Comparison of ENCODE assay signal across 8 mouse cellular contexts in genomic region chr10:128411211-128412054, GRCm38 (mm10). TPM values are rescaled to one million over a fixed set of nuclear protein-coding genes. Genes with fewer than 3 reads are reported as not detected.
DNase-seq lines count a peak whose midpoint lies in the region; ATAC-seq and TF ChIP-seq lines count a peak whose summit lies in the region.

Gene Nabp2 (minus strand): TSS chr10:128411492.
Gene Rnf41 (plus strand): TSS chr10:128411657.

- DNase-seq in G1E (ENCODE audit: low spot score) = peak; percentile 82
- DNase-seq in cerebellum, adult 18-20 months = peak; percentile 95
- peak; percentile 96 to 98 for DNase-seq in heart, postnatal 36 days
- DNase-seq in layer of hippocampus, adult 2 months (ENCODE audit: low spot score in 2 of 2) = peak; percentile 95 to 96
- peak; percentile 100 for DNase-seq in lung, embryonic 14.5 days
- peak; percentile 98 for DNase-seq in thymus, adult 2 months

- peak; percentile 85 for ATAC-seq in G1E (ENCODE audit: extremely low read depth, insufficient number of reproducible peaks, low FRiP score, poor library complexity, severe bottlenecking)
- peak; percentile 86 for ATAC-seq in forebrain, embryonic 16.5 days
- ATAC-seq in lung, embryonic 14.5 days (ENCODE audit: insufficient read depth) = peak; percentile 92

- peak within 1 kb of the TSS; percentile 79 for H3K9ac ChIP-seq in forebrain, embryonic 16.5 days (replicated peaks; ENCODE audit: low read depth, low read length)
- peak within 1 kb of the TSS; percentile 76 for H3K9ac ChIP-seq in lung, embryonic 14.5 days

- peak within 1 kb of the TSS; percentile 88 for H3K4me3 ChIP-seq in G1E (ENCODE audit: low read depth, low read length)
- H3K4me3 ChIP-seq in forebrain, embryonic 16.5 days (replicated peaks; ENCODE audit: low read length) = peak within 1 kb of the TSS; percentile 77
- H3K4me3 ChIP-seq in layer of hippocampus, adult 2 months = peak within 1 kb of the TSS; percentile 93
- peak within 1 kb of the TSS; percentile 85 for H3K4me3 ChIP-seq in lung, embryonic 14.5 days (ENCODE audit: low read depth, low read length)
- peak within 1 kb of the TSS; percentile 92 for H3K4me3 ChIP-seq in olfactory bulb, adult 2 months (ENCODE audit: insufficient read depth, low read depth, low read length)
- H3K4me3 ChIP-seq in thymus, adult 2 months (ENCODE audit: control insufficient read depth, insufficient read depth, low read length) = peak within 1 kb of the TSS; percentile 87

- H3K4me1 ChIP-seq in G1E (ENCODE audit: insufficient read depth, low read depth, low read length) = peaks cover 55% of the 10 kb centered on the region
- peaks cover 40% of the 10 kb centered on the region for H3K4me1 ChIP-seq in forebrain, embryonic 16.5 days (replicated peaks; ENCODE audit: control insufficient read depth, insufficient read depth, low read length)
- 0 out of 2 replicates have a peak, but pooled peaks cover 8% of the 10 kb centered on the region for H3K4me1 ChIP-seq in lung, embryonic 14.5 days (ENCODE audit: insufficient read depth)
- peaks cover 20% of the 10 kb centered on the region for H3K4me1 ChIP-seq in olfactory bulb, adult 2 months (ENCODE audit: control insufficient read depth, insufficient read depth, low read length)
- H3K4me1 ChIP-seq in thymus, adult 2 months (replicated peaks; ENCODE audit: control insufficient read depth, insufficient read depth, low read length) = peaks cover 25% of the 10 kb centered on the region

- under 1% methylated on average over 48 of the region's 50 CpGs for WGBS in forebrain, embryonic 16.5 days
- WGBS in lung, embryonic 14.5 days = under 1% methylated on average over 50 of the region's 50 CpGs
- under 1% methylated on average over 49 of the region's 50 CpGs for WGBS in olfactory bulb, adult 2 months
- under 1% methylated on average over 50 of the region's 50 CpGs for WGBS in thymus, adult 2 months

- intact Hi-C loops in heart, postnatal 36 days (cut with DNase I) = loop anchor here (2.0 to 5.0 kb wide), 2 partner anchors 77 to 136 kb away; partner anchors contain the start of genes Rpl41 and Zc3h10

- H3K27me3 ChIP-seq in G1E (ENCODE audit: insufficient read depth, low read length) = no peaks in the 10 kb centered on the region
- H3K27me3 ChIP-seq in forebrain, embryonic 16.5 days (replicated peaks; ENCODE audit: control insufficient read depth, insufficient read depth, low read length) = no peaks in the 10 kb centered on the region
- H3K27me3 ChIP-seq in lung, embryonic 14.5 days (ENCODE audit: insufficient read depth, low read length) = no peaks in the 10 kb centered on the region
- H3K27me3 ChIP-seq in thymus, adult 2 months (ENCODE audit: control insufficient read depth, insufficient read depth, low read length) = no peaks in the 10 kb centered on the region

- TF ChIP-seq POLR2A in olfactory bulb, adult 2 months (IDR thresholded peaks at IDR 0.05; ENCODE audit: insufficient read depth, low read depth, low read length) = peak; percentile 89
- TF ChIP-seq POLR2A in thymus, adult 2 months (IDR thresholded peaks at IDR 0.05; ENCODE audit: control insufficient read depth, extremely low read depth, insufficient read depth, low read length, poor library complexity) = peak; percentile 96

- H3K4me2 ChIP-seq in forebrain, embryonic 16.5 days (ENCODE audit: low read length) = peak within 1 kb of the TSS; percentile 88
- peak within 1 kb of the TSS; percentile 98 for H3K4me2 ChIP-seq in lung, embryonic 14.5 days

- no peak for TF ChIP-seq CTCF in G1E (IDR thresholded peaks at IDR 0.05; ENCODE audit: low read depth, low read length)
- 0 out of 2 replicates have a peak, but pooled peaks have one; percentile 2 for TF ChIP-seq CTCF in layer of hippocampus, adult 2 months (conservative IDR thresholded peaks at IDR 0.05)
- TF ChIP-seq CTCF in lung, embryonic 14.5 days (IDR thresholded peaks at IDR 0.05; ENCODE audit: low read depth) = no peak
- TF ChIP-seq CTCF in olfactory bulb, adult 2 months (IDR thresholded peaks at IDR 0.05; ENCODE audit: insufficient read depth, low read depth, low read length) = no peak
- TF ChIP-seq CTCF in thymus, adult 2 months (IDR thresholded peaks at IDR 0.05; ENCODE audit: borderline replicate concordance, control insufficient read depth, extremely low read depth, insufficient read depth, low read length, poor library complexity) = 0 out of 2 replicates have a peak, but pooled peaks have one; percentile 19

- H3K36me3 ChIP-seq in G1E (replicated peaks) = peaks cover 55% of the 10 kb centered on the region
- peaks cover 12% of the 10 kb centered on the region for H3K36me3 ChIP-seq in forebrain, embryonic 16.5 days (ENCODE audit: control insufficient read depth, insufficient read depth)
- H3K36me3 ChIP-seq in lung, embryonic 14.5 days (ENCODE audit: insufficient read depth) = peaks cover 35% of the 10 kb centered on the region
- peaks cover 7% of the 10 kb centered on the region; the same call in 1 of the 2 replicates for H3K36me3 ChIP-seq in thymus, adult 2 months (ENCODE audit: control insufficient read depth, insufficient read depth, low read length)

- H3K27ac ChIP-seq in forebrain, embryonic 16.5 days (ENCODE audit: low read length) = peak within 1 kb of the TSS; percentile 95
- H3K27ac ChIP-seq in layer of hippocampus, adult 2 months = peak within 1 kb of the TSS; percentile 96
- peak within 1 kb of the TSS; percentile 93 for H3K27ac ChIP-seq in lung, embryonic 14.5 days (ENCODE audit: low read depth)
- peak within 1 kb of the TSS; percentile 83 for H3K27ac ChIP-seq in olfactory bulb, adult 2 months (ENCODE audit: insufficient read depth, low read depth, low read length)
- H3K27ac ChIP-seq in thymus, adult 2 months (ENCODE audit: control insufficient read depth, insufficient read depth, low read length) = peak within 1 kb of the TSS; percentile 94

- no peaks in the 10 kb centered on the region for H3K9me3 ChIP-seq in G1E (replicated peaks)
- no peaks in the 10 kb centered on the region for H3K9me3 ChIP-seq in forebrain, embryonic 16.5 days (ENCODE audit: control insufficient read depth, low read length)
- H3K9me3 ChIP-seq in lung, embryonic 14.5 days (ENCODE audit: low read depth, low read length) = no peaks in the 10 kb centered on the region

RNA-seq across cellular contexts. Expression of gene Nabp2, which starts in this region (rescaled TPM):
- total RNA-seq in G1E (2014; fragmentation: Nextera tagmentation) = 121 and 148 TPM in 2 replicates
- 34.2 and 37.3 TPM in 2 replicates for total RNA-seq in G1E (2017)
- 152 and 197 TPM in 2 replicates for polyA plus RNA-seq in G1E (2012)
- polyA plus RNA-seq in forebrain, embryonic 16.5 days (2015; fragmentation: Nextera tagmentation; extraction: Ambion mirVana) = 139 and 147 TPM in 2 replicates
- total RNA-seq in heart, postnatal 36 days (2021) = 10 to 100 TPM; 44.6 to 49.6 TPM
- total RNA-seq in layer of hippocampus, adult 2 months (2021) = 10 to 100 TPM; 88.2 to 93.0 TPM
- polyA plus RNA-seq in lung, embryonic 14.5 days (2014; fragmentation: Nextera tagmentation; extraction: Ambion mirVana) = 77.1 and 83.1 TPM in 2 replicates
- polyA plus RNA-seq in olfactory bulb, adult 2 months (2012; ENCODE audit: insufficient read depth, insufficient read length, low replicate concordance, missing spikeins) = not detected in 2 replicates
- 18.0 and 20.8 TPM in 2 replicates for polyA plus RNA-seq in thymus, adult 2 months (2012; rRNA removed)

RNA-seq across cellular contexts. Expression of gene Rnf41, which starts in this region (rescaled TPM):
- total RNA-seq in G1E (2014; fragmentation: Nextera tagmentation) = 21.7 and 26.8 TPM in 2 replicates
- total RNA-seq in G1E (2017) = 16.6 and 17.8 TPM in 2 replicates
- polyA plus RNA-seq in G1E (2012) = 11.7 and 14.6 TPM in 2 replicates
- 121 and 122 TPM in 2 replicates for polyA plus RNA-seq in forebrain, embryonic 16.5 days (2015; fragmentation: Nextera tagmentation; extraction: Ambion mirVana)
- 10 to 100 TPM; 16.3 to 18.3 TPM for total RNA-seq in heart, postnatal 36 days (2021)
- 10 to 100 TPM; 69.5 to 71.8 TPM for total RNA-seq in layer of hippocampus, adult 2 months (2021)
- 32.8 and 33.5 TPM in 2 replicates for polyA plus RNA-seq in lung, embryonic 14.5 days (2014; fragmentation: Nextera tagmentation; extraction: Ambion mirVana)
- polyA plus RNA-seq in olfactory bulb, adult 2 months (2012; ENCODE audit: insufficient read depth, insufficient read length, low replicate concordance, missing spikeins) = 155 TPM in 1 of 2 replicates, not detected in the other
- 37.8 and 40.4 TPM in 2 replicates for polyA plus RNA-seq in thymus, adult 2 months (2012; rRNA removed)

Comparison
In these comparisons a context has a peak if more than half of its experiments do, and no peak if none do; other contexts are left out.
1. Peak in every context shown above with its lines: DNase-seq, ATAC-seq, H3K4me3 ChIP-seq and H3K27ac ChIP-seq.
2. RNA of gene Nabp2 (polyA plus RNA-seq): 152 to 197 TPM in G1E, 139 to 147 TPM in forebrain, embryonic 16.5 days, 77.1 to 83.1 TPM in lung, embryonic 14.5 days and 18.0 to 20.8 TPM in thymus, adult 2 months; not detected in olfactory bulb, adult 2 months; every median in the first group is over 10 times any median in the second.
3. CTCF ChIP-seq: peak in layer of hippocampus, adult 2 months (single experiment) and thymus, adult 2 months (single experiment); none in G1E (single experiment), lung, embryonic 14.5 days (single experiment) and olfactory bulb, adult 2 months (single experiment).